10 mouse cellular contexts compared by ENCODE assay signal in genomic region chr13:40716771-40717716, GRCm38 (mm10). TPM values are rescaled to one million over a fixed set of nuclear protein-coding genes. Genes with fewer than 3 reads are reported as not detected.
DNase-seq lines count a peak whose midpoint lies in the region; ATAC-seq lines count a peak whose summit lies in the region.
"Had no signal": no experiment of that assay in that cellular context is flagged by ENCODE, and none has a peak within 500 bp of the region (broad histone marks: within the 10 kb centered on the region; RNA-seq: fewer than 3 reads in every experiment).

No protein-coding gene starts in this region.

- H3K27ac ChIP-seq in heart, embryonic 12.5 days (ENCODE audit: poor library complexity, severe bottlenecking), result no peak overlapping the region
- no peak overlapping the region for H3K27ac ChIP-seq in midbrain, embryonic 14.5 days (replicated peaks; ENCODE audit: low read depth, low read length)
- H3K27ac ChIP-seq in midbrain, embryonic 16.5 days (ENCODE audit: low read length), result no peak overlapping the region
- H3K27ac ChIP-seq in limb, embryonic 10.5 days, result peak overlapping the region; percentile 63; the same call in 1 of the 2 replicates

- intact Hi-C loops in heart, postnatal 25 days (cut with DNase I), result no loop called here

- H3K4me1 ChIP-seq in heart, embryonic 12.5 days (replicated peaks), result peaks cover 10% of the 10 kb centered on the region
- H3K4me1 ChIP-seq in midbrain, embryonic 14.5 days (ENCODE audit: control insufficient read depth, insufficient read depth, low read length), result no peaks in the 10 kb centered on the region
- H3K4me1 ChIP-seq in midbrain, embryonic 16.5 days (ENCODE audit: control insufficient read depth, insufficient read depth, low read length), result no peaks in the 10 kb centered on the region
- H3K4me1 ChIP-seq in limb, embryonic 10.5 days, result peaks cover 69% of the 10 kb centered on the region

- H3K27me3 ChIP-seq in heart, embryonic 12.5 days (replicated peaks), result peaks cover 74% of the 10 kb centered on the region
- H3K27me3 ChIP-seq in midbrain, embryonic 14.5 days (ENCODE audit: control insufficient read depth, insufficient read depth, low read length), result peaks cover 93% of the 10 kb centered on the region
- H3K27me3 ChIP-seq in midbrain, embryonic 16.5 days (ENCODE audit: control insufficient read depth, insufficient read depth, low read depth, low read length), result peaks cover 70% of the 10 kb centered on the region
- peaks cover 66% of the 10 kb centered on the region for H3K27me3 ChIP-seq in limb, embryonic 10.5 days (ENCODE audit: low read depth, poor library complexity, severe bottlenecking)

- no peaks in the 10 kb centered on the region for H3K36me3 ChIP-seq in heart, embryonic 12.5 days
- H3K36me3 ChIP-seq in midbrain, embryonic 14.5 days (ENCODE audit: control insufficient read depth, insufficient read depth, low read length), result no peaks in the 10 kb centered on the region
- H3K36me3 ChIP-seq in midbrain, embryonic 16.5 days (ENCODE audit: control insufficient read depth, insufficient read depth, low read length), result no peaks in the 10 kb centered on the region
- no peaks in the 10 kb centered on the region for H3K36me3 ChIP-seq in limb, embryonic 10.5 days

- H3K9me3 ChIP-seq in heart, embryonic 12.5 days (replicated peaks), result no peaks in the 10 kb centered on the region
- no peaks in the 10 kb centered on the region for H3K9me3 ChIP-seq in midbrain, embryonic 14.5 days (ENCODE audit: control insufficient read depth, low read length)
- no peaks in the 10 kb centered on the region for H3K9me3 ChIP-seq in midbrain, embryonic 16.5 days (replicated peaks; ENCODE audit: control insufficient read depth, low read length, poor library complexity, severe bottlenecking)
- H3K9me3 ChIP-seq in limb, embryonic 10.5 days (replicated peaks), result no peaks in the 10 kb centered on the region

- DNase-seq in heart, postnatal 25 days (ENCODE audit: low spot score), result no peak
- no peak for DNase-seq in midbrain, embryonic 14.5 days
- DNase-seq in limb, embryonic 10.5 days (ENCODE audit: low spot score), result peak; percentile 67
- DNase-seq in thymus, postnatal 4 days, result peak; percentile 71
- no peak for DNase-seq in right cerebral cortex, postnatal 14 days
- DNase-seq in embryo, embryonic 10.5 days (ENCODE audit: low spot score), result no peak
- DNase-seq: adrenal gland, postnatal 36 days; gastrocnemius, postnatal 14 days had no signal

- peak overlapping the region; percentile 68 for H3K4me2 ChIP-seq in heart, embryonic 12.5 days
- H3K4me2 ChIP-seq in midbrain, embryonic 14.5 days (ENCODE audit: low read length), result 0 out of 2 replicates have a peak overlapping the region, but pooled peaks have one; percentile 10
- H3K4me2 ChIP-seq in midbrain, embryonic 16.5 days (ENCODE audit: low read length), result no peak overlapping the region

- H3K4me3 ChIP-seq in heart, embryonic 12.5 days, result peak overlapping the region; percentile 29
- H3K4me3 ChIP-seq in midbrain, embryonic 14.5 days (replicated peaks; ENCODE audit: low read depth, low read length), result no peak overlapping the region
- H3K4me3 ChIP-seq in midbrain, embryonic 16.5 days (ENCODE audit: low read depth, low read length), result no peak overlapping the region
- peak overlapping the region; percentile 42 for H3K4me3 ChIP-seq in limb, embryonic 10.5 days

- peak overlapping the region; percentile 46; the same call in 1 of the 2 replicates for H3K9ac ChIP-seq in heart, embryonic 12.5 days
- no peak overlapping the region for H3K9ac ChIP-seq in midbrain, embryonic 14.5 days (replicated peaks; ENCODE audit: low read length)
- no peak overlapping the region for H3K9ac ChIP-seq in midbrain, embryonic 16.5 days (ENCODE audit: low read depth, low read length)

- no peak for ATAC-seq in heart, embryonic 12.5 days (ENCODE audit: insufficient number of reproducible peaks, low FRiP score)
- ATAC-seq in midbrain, embryonic 14.5 days (ENCODE audit: low FRiP score, low TSS enrichment), result no peak
- ATAC-seq in midbrain, embryonic 16.5 days, result no peak

- WGBS in heart, embryonic 12.5 days, result 6% methylated on average over 37 of the region's 37 CpGs
- WGBS in midbrain, embryonic 14.5 days, result 1% methylated on average over 37 of the region's 37 CpGs
- 3% methylated on average over 26 of the region's 37 CpGs for WGBS in midbrain, embryonic 16.5 days
- 5% methylated on average over 33 of the region's 37 CpGs for WGBS in limb, embryonic 10.5 days

RNA-seq across cellular contexts. Expression of gene Tfap2a, which starts 21.1 kb away (rescaled TPM):
- polyA plus RNA-seq in heart, embryonic 12.5 days (2016; fragmentation: Nextera tagmentation; extraction: Ambion mirVana), result 0.13 and 0.19 TPM in 2 replicates
- under 1 TPM; 0.14 to 0.23 TPM for total RNA-seq in heart, postnatal 25 days (2021)
- polyA plus RNA-seq in midbrain, embryonic 14.5 days (2014; fragmentation: Nextera tagmentation; extraction: Ambion mirVana), result 11.6 and 11.8 TPM in 2 replicates
- 2.3 and 2.8 TPM in 2 replicates for polyA plus RNA-seq in midbrain, embryonic 16.5 days (2015; fragmentation: Nextera tagmentation; extraction: Ambion mirVana)
- 6.7 and 6.9 TPM in 2 replicates for polyA plus RNA-seq in limb, embryonic 10.5 days (2016; fragmentation: Nextera tagmentation; extraction: Ambion mirVana)
- total RNA-seq: gastrocnemius, postnatal 14 days had no signal

Comparison
In these comparisons a context has a peak if more than half of its experiments do, and no peak if none do; other contexts are left out.
1. H3K4me3 ChIP-seq: peak in heart, embryonic 12.5 days (single experiment) and limb, embryonic 10.5 days (single experiment); none in midbrain, embryonic 14.5 days (single experiment) and midbrain, embryonic 16.5 days (single experiment).
2. DNase-seq: peak in limb, embryonic 10.5 days (single experiment) and thymus, postnatal 4 days (single experiment); none in heart, postnatal 25 days (single experiment), midbrain, embryonic 14.5 days (single experiment), right cerebral cortex, postnatal 14 days (single experiment) and embryo, embryonic 10.5 days (single experiment).